Mouse (Mus musculus): ENCODE data around the gene Sgk1. TPM values are rescaled to one million over a fixed set of nuclear protein-coding genes. Genes with fewer than 3 reads are reported as not detected.

Sgk1 gene
- polyA plus RNA-seq, 1 experiment, result 10.3 TPM

DNA sequence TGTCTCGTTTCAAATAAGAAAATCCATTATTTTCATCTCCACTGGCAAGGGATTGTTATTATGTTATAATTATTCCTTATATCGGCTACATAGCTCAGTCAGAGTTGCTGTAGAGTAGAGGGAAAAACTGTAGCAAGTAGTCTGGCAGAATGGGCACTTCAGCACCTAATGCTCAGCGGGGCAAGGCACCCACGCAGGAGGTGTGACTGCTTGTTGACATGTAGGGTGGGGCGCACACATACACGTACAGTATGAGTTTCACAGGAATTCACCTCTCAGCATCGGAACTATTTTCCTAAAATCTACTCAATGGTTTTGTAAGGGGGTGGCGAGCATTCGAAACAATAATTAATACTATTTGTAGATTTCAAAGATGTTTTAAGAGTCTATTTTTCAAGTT, 28.4 kb downstream of the Sgk1 start:
- H3K4me2 ChIP-seq (ENCODE audit: low read depth), result no peak overlapping the region
- H3K27me3 ChIP-seq (ENCODE audit: control insufficient read depth, insufficient read depth, insufficient read length), result no peaks in the 10 kb centered on the region
- no peaks in the 10 kb centered on the region for H3K36me3 ChIP-seq (ENCODE audit: control insufficient read depth, insufficient read depth)
- no peak overlapping the region for H3K4me3 ChIP-seq
- TF ChIP-seq SRF (IDR thresholded peaks at IDR 0.05; ENCODE audit: control insufficient read depth, insufficient read length, low read depth) (no peak), E2F4 (IDR thresholded peaks at IDR 0.05; ENCODE audit: insufficient read depth) (no peak), MYOG (IDR thresholded peaks at IDR 0.05; ENCODE audit: control insufficient read depth in 1 of 3, insufficient read depth in 1 of 3, insufficient read length in 2 of 3, low read depth in 2 of 3) (no peak), POLR2A (IDR thresholded peaks at IDR 0.05; ENCODE audit: insufficient read length, low read depth) (no peak), MYOD1 (IDR thresholded peaks at IDR 0.05; ENCODE audit: control insufficient read depth in 1 of 3, insufficient read length in 2 of 3, low read depth in 2 of 3) (no peak), POLR2AphosphoS2 (IDR thresholded peaks at IDR 0.05; ENCODE audit: insufficient read length, low read depth) (no peak), MAX (IDR thresholded peaks at IDR 0.05; ENCODE audit: low read depth) (no peak)
- no peaks in the 10 kb centered on the region for H3K79me2 ChIP-seq (ENCODE audit: control insufficient read depth, insufficient read depth)
- H3ac ChIP-seq (ENCODE audit: control insufficient read depth, insufficient read length), result no peak overlapping the region

DNA sequence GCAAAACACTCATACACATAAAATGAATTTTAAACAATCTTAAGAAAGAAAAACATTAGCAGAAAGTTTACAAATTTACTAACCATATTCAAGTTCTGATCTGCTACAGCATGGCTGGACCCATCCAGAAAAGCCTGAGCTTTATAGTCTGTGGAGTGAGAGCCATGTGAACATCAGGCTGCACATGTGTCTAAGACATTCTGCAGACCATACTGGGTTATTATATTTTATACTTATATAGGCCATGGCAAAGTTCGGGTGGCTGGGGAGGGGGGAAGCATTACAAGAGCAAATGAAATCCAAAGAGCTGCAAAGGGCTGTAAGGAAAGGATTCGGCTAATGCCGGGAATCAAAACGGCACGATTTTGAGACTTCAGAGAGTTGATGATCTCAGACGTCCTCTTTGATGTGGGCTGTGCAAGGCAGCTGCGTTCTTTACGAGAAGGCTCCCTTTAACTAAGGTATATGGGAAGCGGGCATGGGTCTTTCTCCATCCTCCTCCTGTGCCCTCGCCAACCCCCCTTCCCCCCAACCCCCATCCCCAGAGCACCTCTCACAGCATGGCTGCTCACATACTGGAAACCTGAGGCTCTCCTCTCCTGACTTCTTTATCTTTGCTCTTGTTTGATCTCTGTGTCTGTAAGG, 29.4 kb downstream of the Sgk1 start:
- H3K4me2 ChIP-seq (ENCODE audit: low read depth), result no peak overlapping the region
- H3ac ChIP-seq (ENCODE audit: control insufficient read depth, insufficient read length), result no peak overlapping the region
- no peak for TF ChIP-seq TCF3 (IDR thresholded peaks at IDR 0.05; ENCODE audit: insufficient read length, low read depth)
- no peak for TF ChIP-seq CEBPB (IDR thresholded peaks at IDR 0.05; ENCODE audit: insufficient read depth, poor library complexity, severe bottlenecking)
- TF ChIP-seq MAX (IDR thresholded peaks at IDR 0.05; ENCODE audit: low read depth), result no peak
- TF ChIP-seq REST (IDR thresholded peaks at IDR 0.05; ENCODE audit: insufficient read depth, insufficient read length), result no peak
- TF ChIP-seq POLR2AphosphoS2 (IDR thresholded peaks at IDR 0.05; ENCODE audit: insufficient read length, low read depth), result no peak
- TF ChIP-seq POLR2A (IDR thresholded peaks at IDR 0.05; ENCODE audit: insufficient read length, low read depth), result no peak
- TF ChIP-seq USF1 (IDR thresholded peaks at IDR 0.05; ENCODE audit: low read depth), result no peak
- no peak for TF ChIP-seq MYOD1 (IDR thresholded peaks at IDR 0.05; ENCODE audit: control insufficient read depth in 1 of 3, insufficient read length in 2 of 3, low read depth in 2 of 3)
- TF ChIP-seq TCF12 (IDR thresholded peaks at IDR 0.05; ENCODE audit: insufficient read depth, poor library complexity, severe bottlenecking), result no peak
- no peak for TF ChIP-seq MYOG (IDR thresholded peaks at IDR 0.05; ENCODE audit: control insufficient read depth in 1 of 3, insufficient read depth in 1 of 3, insufficient read length in 2 of 3, low read depth in 2 of 3)
- TF ChIP-seq SRF (IDR thresholded peaks at IDR 0.05; ENCODE audit: control insufficient read depth, insufficient read length, low read depth), result no peak
- no peak for TF ChIP-seq E2F4 (IDR thresholded peaks at IDR 0.05; ENCODE audit: insufficient read depth)
- H3K4me3 ChIP-seq, result no peak overlapping the region
- H3K79me2 ChIP-seq (ENCODE audit: control insufficient read depth, insufficient read depth), result no peaks in the 10 kb centered on the region
- H3K36me3 ChIP-seq (ENCODE audit: control insufficient read depth, insufficient read depth), result no peaks in the 10 kb centered on the region
- no peaks in the 10 kb centered on the region for H3K27me3 ChIP-seq (ENCODE audit: control insufficient read depth, insufficient read depth, insufficient read length)

DNA sequence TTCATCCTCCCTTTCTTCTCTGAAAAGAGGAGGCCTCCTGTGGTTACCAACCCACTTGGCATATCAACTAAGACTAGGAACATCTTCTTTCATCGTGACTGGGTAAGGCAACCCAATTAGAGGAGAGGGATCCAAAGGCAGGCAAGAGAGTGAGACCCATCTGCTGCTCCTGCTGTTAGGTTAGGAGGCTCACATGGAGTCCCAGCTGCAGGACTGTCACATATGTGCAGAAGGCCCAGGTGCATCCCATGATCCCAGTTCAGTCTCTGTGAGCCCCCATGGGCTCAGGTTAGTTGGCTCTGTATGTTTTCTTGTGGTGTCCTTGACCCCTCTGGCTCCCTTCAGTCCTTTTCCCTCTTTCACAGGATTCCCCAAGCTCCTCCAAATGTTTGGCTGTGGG, 32.8 kb downstream of the Sgk1 start:
- Histone ChIP-seq H3K36me3 (ENCODE audit: control insufficient read depth, insufficient read depth) (no peaks in the 10 kb centered on the region), H3K79me2 (ENCODE audit: control insufficient read depth, insufficient read depth) (no peaks in the 10 kb centered on the region), H3K4me3 (no peak overlapping the region), H3K4me2 (ENCODE audit: low read depth) (no peak overlapping the region), H3ac (ENCODE audit: control insufficient read depth, insufficient read length) (no peak overlapping the region), H3K27me3 (ENCODE audit: control insufficient read depth, insufficient read depth, insufficient read length) (no peaks in the 10 kb centered on the region)
- TF ChIP-seq TCF12 (IDR thresholded peaks at IDR 0.05; ENCODE audit: insufficient read depth, poor library complexity, severe bottlenecking) (no peak), POLR2AphosphoS2 (IDR thresholded peaks at IDR 0.05; ENCODE audit: insufficient read length, low read depth) (no peak), MAX (IDR thresholded peaks at IDR 0.05; ENCODE audit: low read depth) (no peak)

DNA sequence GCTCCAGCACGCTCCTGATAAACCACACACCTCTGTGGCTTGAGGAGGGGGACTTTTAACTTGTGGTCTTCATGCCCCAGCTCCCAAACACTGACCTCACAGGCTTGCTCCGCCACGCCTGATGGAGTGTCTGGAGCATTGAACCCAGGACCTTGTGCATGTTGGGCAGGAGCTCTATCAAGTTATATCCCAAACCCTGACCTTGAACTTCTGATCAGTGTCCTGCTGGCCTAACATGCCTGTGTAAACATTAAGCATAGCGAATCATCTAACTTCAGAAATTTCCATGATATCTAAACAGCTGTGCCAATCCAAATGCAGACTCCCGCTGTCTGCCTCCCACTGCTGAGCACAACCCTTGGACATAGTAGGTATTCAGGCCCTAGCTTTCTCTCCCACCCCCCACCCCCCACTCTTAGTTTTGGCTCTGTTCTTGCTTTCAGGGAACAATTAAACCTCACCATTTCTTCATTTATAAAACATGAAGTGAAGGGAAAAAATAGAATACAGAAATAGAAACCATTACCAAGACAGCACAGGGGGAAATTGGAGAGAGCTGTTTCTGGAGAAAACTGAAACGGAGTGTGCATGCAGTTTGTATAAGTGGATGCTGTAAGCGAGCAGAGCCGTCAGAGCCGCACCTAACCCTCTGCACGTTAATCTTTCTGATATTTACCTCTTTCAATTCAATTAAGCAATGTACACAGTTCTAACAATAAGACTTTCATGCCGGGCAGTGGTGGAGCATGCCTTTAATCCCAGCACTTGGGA, 34.5 kb downstream of the Sgk1 start:
- no peak overlapping the region for H3K4me3 ChIP-seq
- H3ac ChIP-seq (ENCODE audit: control insufficient read depth, insufficient read length), result no peak overlapping the region
- H3K79me2 ChIP-seq (ENCODE audit: control insufficient read depth, insufficient read depth), result no peaks in the 10 kb centered on the region
- H3K27me3 ChIP-seq (ENCODE audit: control insufficient read depth, insufficient read depth, insufficient read length), result no peaks in the 10 kb centered on the region
- no peaks in the 10 kb centered on the region for H3K36me3 ChIP-seq (ENCODE audit: control insufficient read depth, insufficient read depth)
- no peak for TF ChIP-seq TCF12 (IDR thresholded peaks at IDR 0.05; ENCODE audit: insufficient read depth, poor library complexity, severe bottlenecking)
- TF ChIP-seq CEBPB (IDR thresholded peaks at IDR 0.05; ENCODE audit: insufficient read depth, poor library complexity, severe bottlenecking), result no peak
- no peak for TF ChIP-seq SRF (IDR thresholded peaks at IDR 0.05; ENCODE audit: control insufficient read depth, insufficient read length, low read depth)
- no peak for TF ChIP-seq MAX (IDR thresholded peaks at IDR 0.05; ENCODE audit: low read depth)
- TF ChIP-seq MYOG (IDR thresholded peaks at IDR 0.05; ENCODE audit: control insufficient read depth in 1 of 3, insufficient read depth in 1 of 3, insufficient read length in 2 of 3, low read depth in 2 of 3), result no peak
- TF ChIP-seq POLR2A (IDR thresholded peaks at IDR 0.05; ENCODE audit: insufficient read length, low read depth), result no peak
- TF ChIP-seq TCF3 (IDR thresholded peaks at IDR 0.05; ENCODE audit: insufficient read length, low read depth), result no peak
- no peak overlapping the region for H3K4me2 ChIP-seq (ENCODE audit: low read depth)

All from myocyte (in vitro differentiated cells).